Mouse (Mus musculus) heart, embryonic 12.5 days (tissue): ENCODE results near the gene Fam111a. TPM values are rescaled to one million over a fixed set of nuclear protein-coding genes. Genes with fewer than 3 reads are reported as not detected.

Source experiments
- ATAC-seq: fragments of 200-750 bp; cut with Nextera tagmentation; 2 replicates; pipeline ENCODE4 v1.8.0; 2017; ENCODE audit warnings: moderate TSS enrichment, moderate library complexity; ENCODE audit not compliant: insufficient number of reproducible peaks, low FRiP score
- H3K27ac ChIP-seq: fragments of 300-500 bp; sonication (generic); 2 replicates; pipeline ENCODE4 v1.5.1; 2016; ENCODE audit warnings: mild to moderate bottlenecking, moderate library complexity; ENCODE audit not compliant: poor library complexity, severe bottlenecking
- H3K27me3 ChIP-seq: fragments of 300-500 bp; sonication (generic); replicated peaks from 2 replicates; pipeline ENCODE4 v1.6.1; 2016; ENCODE audit warnings: mild to moderate bottlenecking, moderate library complexity
- H3K36me3 ChIP-seq: fragments of 300-500 bp; sonication (generic); 2 replicates; pipeline ENCODE4 v1.6.1; 2016; ENCODE audit warnings: mild to moderate bottlenecking, moderate library complexity
- H3K4me1 ChIP-seq: fragments of 300-500 bp; sonication (generic); replicated peaks from 2 replicates; pipeline ENCODE4 v1.6.1; 2016; ENCODE audit warnings: mild to moderate bottlenecking
- H3K4me2 ChIP-seq: fragments of 300-500 bp; sonication (generic); 2 replicates; pipeline ENCODE4 v1.6.1; 2016; ENCODE audit warnings: mild to moderate bottlenecking, moderate library complexity
- H3K4me3 ChIP-seq: fragments of 300-500 bp; sonication (generic); 2 replicates; pipeline ENCODE4 v1.5.1; 2016; ENCODE audit warnings: mild to moderate bottlenecking
- H3K9ac ChIP-seq: fragments of 300-500 bp; sonication (generic); 2 replicates; pipeline ENCODE4 v1.6.1; 2016; ENCODE audit warnings: mild to moderate bottlenecking, moderate library complexity
- H3K9me3 ChIP-seq: fragments of 300-500 bp; sonication (generic); replicated peaks from 2 replicates; pipeline ENCODE4 v1.6.1; 2016; ENCODE audit warnings: mild to moderate bottlenecking, moderate library complexity
- WGBS: fragments of 180-500 bp; shearing (Covaris S2); methylation state at CpG from one replicate; pipeline ENCODE4 v1.1.7; 2016; 5-methylcytosine and 5-hydroxymethylcytosine counted together
- polyA plus RNA-seq: library from polyadenylated mRNA; unstranded; fragments of >200 nt; fragmentation: Nextera tagmentation; extraction: Ambion mirVana; gene quantifications from 2 replicates; pipeline ENCODE4 v1.2.1, GENCODE M21; 2016

Gene Fam111a
- polyA plus RNA-seq, 1 experiment from 2014 or later, result 21.0 TPM

DNA sequence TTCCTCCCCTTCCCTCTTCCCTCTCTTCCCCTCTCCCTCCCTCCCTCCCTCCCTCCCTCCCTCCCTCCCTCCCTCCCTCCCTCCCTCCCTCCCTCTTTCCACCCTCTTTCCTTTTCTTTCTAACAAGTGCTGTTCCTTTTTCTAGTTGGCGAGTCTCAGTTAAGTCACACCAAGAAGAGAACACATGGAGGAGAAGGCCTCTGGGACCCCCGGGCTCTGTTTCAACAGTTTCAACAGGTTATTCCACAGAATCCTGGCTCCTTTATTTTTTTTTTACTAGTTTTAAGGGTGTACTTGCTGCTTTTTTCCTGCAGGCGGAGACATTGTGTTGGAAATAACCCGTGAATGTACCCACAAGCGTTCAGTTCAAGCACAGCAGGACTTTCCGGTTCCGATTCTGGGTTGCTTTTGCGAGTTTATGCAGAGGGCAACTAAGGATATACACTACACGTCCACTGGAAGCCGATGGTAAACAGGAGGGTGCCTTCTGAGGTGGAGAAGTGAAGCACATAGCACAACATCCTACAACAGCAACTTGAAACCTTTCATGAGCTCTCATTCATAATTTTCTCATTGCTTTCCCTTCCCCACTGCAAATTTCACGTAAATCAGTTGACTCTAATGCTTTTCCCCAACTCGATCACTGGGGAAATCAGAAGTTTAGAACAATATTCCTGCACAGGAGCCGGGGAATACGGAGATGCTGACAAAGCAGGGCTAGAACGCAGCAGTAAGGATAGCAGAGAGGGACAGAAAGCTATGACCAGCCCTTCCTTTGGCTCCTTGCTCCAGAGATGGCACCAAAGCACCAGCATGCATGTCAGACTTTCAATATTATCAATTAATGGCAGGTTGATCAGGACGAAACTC, 27.6 kb upstream of the Fam111a start:
- Histone ChIP-seq H3K4me1 (no peaks in the 10 kb centered on the region), H3K9me3 (no peaks in the 10 kb centered on the region), H3K4me2 (peak overlapping the region; percentile 82), H3K4me3 (peak overlapping the region; percentile 61), H3K27me3 (peaks cover 5% of the 10 kb centered on the region; the same call in 1 of the 2 replicates), H3K27ac (no peak overlapping the region), H3K9ac (peak overlapping the region; percentile 79), H3K36me3 (no peaks in the 10 kb centered on the region)
- ATAC-seq, result peak; percentile 61; the same call in 1 of the 2 replicates
- 1% methylated on average over 16 of the region's 16 CpGs for WGBS

DNA sequence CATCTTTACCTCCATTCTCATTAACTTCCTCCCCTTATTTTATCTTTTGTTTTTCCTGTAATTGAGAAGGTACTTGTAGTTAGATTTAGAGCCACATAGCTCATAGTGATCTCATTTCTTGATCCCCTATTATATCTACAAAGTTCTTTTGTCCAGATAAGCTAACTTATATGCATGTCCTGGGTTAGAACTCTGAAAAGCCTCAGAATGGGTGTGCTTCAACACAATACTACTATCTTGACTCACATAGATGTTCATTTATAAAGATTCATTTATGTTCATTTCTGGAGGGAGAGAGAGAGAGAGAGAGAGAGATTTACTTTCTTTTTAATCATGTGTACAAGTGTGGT, 27.0 kb upstream of the Fam111a start:
- H3K9me3 ChIP-seq, result no peaks in the 10 kb centered on the region
- H3K9ac ChIP-seq, result no peak overlapping the region
- no peaks in the 10 kb centered on the region; the same call in 1 of the 2 replicates for H3K27me3 ChIP-seq
- H3K27ac ChIP-seq, result no peak overlapping the region
- H3K4me2 ChIP-seq, result peak overlapping the region; percentile 82; the same call in 1 of the 2 replicates
- H3K36me3 ChIP-seq, result no peaks in the 10 kb centered on the region
- H3K4me1 ChIP-seq, result no peaks in the 10 kb centered on the region
- no peak for ATAC-seq
- H3K4me3 ChIP-seq, result 0 out of 2 replicates have a peak overlapping the region, but pooled peaks have one; percentile 61

DNA sequence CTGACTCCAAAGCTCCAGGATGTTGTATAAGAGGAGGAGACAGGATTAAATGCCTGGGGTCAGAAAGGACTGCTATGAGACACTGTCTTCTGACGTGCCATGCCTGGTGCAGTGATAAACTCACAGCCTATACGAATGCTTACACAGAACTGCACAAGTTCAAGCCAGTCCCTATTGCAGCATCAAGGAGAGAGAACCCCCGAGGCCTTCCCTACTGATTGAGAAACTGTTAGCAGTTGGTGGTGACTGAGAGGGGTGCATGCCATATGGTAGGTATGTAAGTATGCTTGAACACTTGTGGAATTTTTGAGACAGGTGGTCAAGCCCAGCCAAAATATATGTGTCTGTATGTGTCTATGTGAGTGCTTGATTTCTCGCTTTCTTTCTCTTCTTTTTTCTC, 22.2 kb upstream of the Fam111a start:
- no peak overlapping the region for H3K9ac ChIP-seq
- H3K4me1 ChIP-seq, result no peaks in the 10 kb centered on the region
- 40% methylated on average over 4 of the region's 4 CpGs for WGBS
- no peak overlapping the region for H3K4me3 ChIP-seq
- no peaks in the 10 kb centered on the region for H3K27me3 ChIP-seq
- H3K4me2 ChIP-seq, result no peak overlapping the region
- ATAC-seq, result no peak
- H3K36me3 ChIP-seq, result no peaks in the 10 kb centered on the region
- H3K9me3 ChIP-seq, result no peaks in the 10 kb centered on the region
- no peak overlapping the region for H3K27ac ChIP-seq

DNA sequence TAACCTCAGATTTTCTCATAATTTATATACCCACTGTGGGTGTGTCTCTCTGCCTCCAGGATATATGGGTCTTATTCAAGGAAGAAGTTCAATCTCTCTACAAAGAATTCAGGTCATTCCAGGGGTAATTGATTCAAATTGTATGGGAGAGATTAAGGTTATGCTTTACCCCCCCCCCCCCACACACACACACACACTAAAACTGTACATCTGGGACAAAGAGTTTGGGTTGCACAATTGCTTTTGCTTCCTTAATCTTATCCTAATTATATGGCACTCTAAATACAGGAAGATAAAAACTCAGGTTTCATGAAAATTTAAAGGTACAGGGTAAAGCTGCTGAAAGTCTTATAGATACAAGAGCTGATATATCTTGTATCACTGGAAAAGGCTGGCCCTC, 8.4 kb upstream of the Fam111a start:
- Histone ChIP-seq H3K4me3 (no peak overlapping the region), H3K36me3 (no peaks in the 10 kb centered on the region), H3K4me2 (no peak overlapping the region), H3K9ac (no peak overlapping the region), H3K27ac (no peak overlapping the region), H3K9me3 (no peaks in the 10 kb centered on the region; the same call in 1 of the 2 replicates), H3K4me1 (no peaks in the 10 kb centered on the region), H3K27me3 (no peaks in the 10 kb centered on the region)
- ATAC-seq, result no peak

DNA sequence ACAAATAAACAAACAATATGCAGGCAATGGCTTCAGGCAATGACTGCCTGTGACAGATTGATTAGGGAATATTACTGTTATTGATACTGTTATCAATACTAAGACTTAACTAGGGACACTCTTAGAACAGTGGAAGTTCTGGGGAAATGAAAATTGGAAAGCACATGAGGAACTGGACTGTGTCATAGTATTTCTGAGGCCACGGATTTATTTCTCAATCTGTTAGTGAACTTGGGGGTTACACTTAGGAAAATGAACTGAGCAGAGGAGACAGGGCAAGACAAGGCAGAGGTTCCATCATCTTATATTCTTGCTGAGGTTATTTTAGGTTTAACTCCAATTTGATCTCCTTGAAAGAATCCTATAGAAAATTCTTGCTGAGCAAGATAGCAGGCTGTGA, 5.6 kb upstream of the Fam111a start:
- H3K27ac ChIP-seq, result no peak overlapping the region
- ATAC-seq, result no peak
- H3K9ac ChIP-seq, result no peak overlapping the region
- no peaks in the 10 kb centered on the region for H3K36me3 ChIP-seq
- no peaks in the 10 kb centered on the region for H3K4me1 ChIP-seq
- no peaks in the 10 kb centered on the region for H3K27me3 ChIP-seq
- no peaks in the 10 kb centered on the region for H3K9me3 ChIP-seq
- 72% methylated on average over 1 of the region's 1 CpGs for WGBS
- no peak overlapping the region for H3K4me3 ChIP-seq
- H3K4me2 ChIP-seq, result no peak overlapping the region

DNA sequence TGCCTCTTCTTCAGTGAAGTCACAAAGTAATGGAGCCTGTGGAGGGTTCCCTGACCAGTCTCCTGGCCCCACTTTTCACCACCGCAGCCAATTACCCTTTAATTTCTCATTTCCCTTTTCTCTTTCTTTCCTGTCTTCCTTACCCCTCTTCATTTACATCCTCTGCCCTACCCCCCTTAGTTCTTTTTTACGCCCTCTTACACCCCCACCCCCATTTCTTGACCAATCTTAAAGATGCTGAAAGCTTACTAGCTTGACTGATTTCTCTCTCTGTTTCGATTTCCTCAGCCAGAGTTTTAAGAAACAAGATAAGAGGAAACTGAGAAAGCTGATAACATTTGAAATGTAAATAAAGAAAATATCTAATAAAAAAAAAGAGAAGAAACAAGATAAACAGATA, 4.8 kb upstream of the Fam111a start:
- Histone ChIP-seq H3K4me2 (no peak overlapping the region), H3K36me3 (no peaks in the 10 kb centered on the region), H3K4me1 (no peaks in the 10 kb centered on the region), H3K27me3 (no peaks in the 10 kb centered on the region), H3K4me3 (no peak overlapping the region), H3K9me3 (no peaks in the 10 kb centered on the region), H3K27ac (no peak overlapping the region), H3K9ac (no peak overlapping the region)
- WGBS, result 54% methylated on average over 3 of the region's 3 CpGs
- no peak for ATAC-seq

DNA sequence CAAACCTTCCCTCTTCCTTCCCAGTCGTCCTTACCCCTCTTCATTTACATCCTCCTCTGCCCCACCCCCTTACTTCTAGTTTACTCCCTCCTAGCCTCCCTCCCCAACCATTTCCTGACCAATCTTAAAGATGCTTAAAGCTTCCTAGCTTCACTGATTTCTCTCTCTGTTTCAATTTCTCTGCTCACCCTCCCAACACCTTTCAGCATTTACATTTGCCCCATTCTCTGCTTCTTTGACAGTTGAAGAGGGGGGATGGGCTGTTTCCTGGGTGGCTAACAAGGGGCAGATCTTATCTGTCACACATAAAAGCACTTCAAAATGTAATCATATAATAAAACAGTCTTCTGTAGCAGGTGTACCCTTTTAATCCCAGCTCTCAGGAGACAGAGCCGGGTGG, 3.9 kb upstream of the Fam111a start:
- H3K27me3 ChIP-seq, result no peaks in the 10 kb centered on the region
- no peaks in the 10 kb centered on the region for H3K36me3 ChIP-seq
- no peak overlapping the region for H3K27ac ChIP-seq
- H3K4me3 ChIP-seq, result no peak overlapping the region
- no peaks in the 10 kb centered on the region for H3K4me1 ChIP-seq
- H3K9me3 ChIP-seq, result no peaks in the 10 kb centered on the region
- 28% methylated on average over 2 of the region's 2 CpGs for WGBS
- no peak for ATAC-seq
- H3K4me2 ChIP-seq, result no peak overlapping the region
- no peak overlapping the region for H3K9ac ChIP-seq

DNA sequence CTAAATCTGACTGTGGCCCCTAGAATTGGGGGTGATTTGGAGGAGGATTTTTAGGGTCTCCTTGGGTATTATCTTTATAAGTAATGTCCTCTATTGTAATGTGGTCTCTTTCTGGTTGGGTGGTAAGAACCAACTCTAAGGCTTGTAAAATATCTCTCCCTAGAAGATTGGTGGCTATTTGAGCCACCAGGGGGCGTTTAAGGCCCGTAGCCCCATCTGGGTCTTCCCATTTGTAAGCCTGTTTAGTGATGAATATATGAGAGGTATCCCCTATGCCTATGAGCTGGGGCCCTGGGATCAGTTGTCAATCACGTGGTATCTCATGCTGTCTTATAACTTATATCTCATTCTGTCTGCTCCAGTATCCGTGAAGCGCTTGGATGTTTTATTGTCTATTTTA, 3.6 kb downstream of the Fam111a start:
- ATAC-seq, result no peak
- Histone ChIP-seq H3K9ac (no peak overlapping the region), H3K9me3 (peaks cover 3% of the 10 kb centered on the region; the same call in 1 of the 2 replicates), H3K27ac (no peak overlapping the region), H3K4me2 (no peak overlapping the region), H3K4me3 (no peak overlapping the region), H3K36me3 (no peaks in the 10 kb centered on the region), H3K4me1 (no peaks in the 10 kb centered on the region), H3K27me3 (no peaks in the 10 kb centered on the region)
- 71% methylated on average over 5 of the region's 5 CpGs for WGBS

DNA sequence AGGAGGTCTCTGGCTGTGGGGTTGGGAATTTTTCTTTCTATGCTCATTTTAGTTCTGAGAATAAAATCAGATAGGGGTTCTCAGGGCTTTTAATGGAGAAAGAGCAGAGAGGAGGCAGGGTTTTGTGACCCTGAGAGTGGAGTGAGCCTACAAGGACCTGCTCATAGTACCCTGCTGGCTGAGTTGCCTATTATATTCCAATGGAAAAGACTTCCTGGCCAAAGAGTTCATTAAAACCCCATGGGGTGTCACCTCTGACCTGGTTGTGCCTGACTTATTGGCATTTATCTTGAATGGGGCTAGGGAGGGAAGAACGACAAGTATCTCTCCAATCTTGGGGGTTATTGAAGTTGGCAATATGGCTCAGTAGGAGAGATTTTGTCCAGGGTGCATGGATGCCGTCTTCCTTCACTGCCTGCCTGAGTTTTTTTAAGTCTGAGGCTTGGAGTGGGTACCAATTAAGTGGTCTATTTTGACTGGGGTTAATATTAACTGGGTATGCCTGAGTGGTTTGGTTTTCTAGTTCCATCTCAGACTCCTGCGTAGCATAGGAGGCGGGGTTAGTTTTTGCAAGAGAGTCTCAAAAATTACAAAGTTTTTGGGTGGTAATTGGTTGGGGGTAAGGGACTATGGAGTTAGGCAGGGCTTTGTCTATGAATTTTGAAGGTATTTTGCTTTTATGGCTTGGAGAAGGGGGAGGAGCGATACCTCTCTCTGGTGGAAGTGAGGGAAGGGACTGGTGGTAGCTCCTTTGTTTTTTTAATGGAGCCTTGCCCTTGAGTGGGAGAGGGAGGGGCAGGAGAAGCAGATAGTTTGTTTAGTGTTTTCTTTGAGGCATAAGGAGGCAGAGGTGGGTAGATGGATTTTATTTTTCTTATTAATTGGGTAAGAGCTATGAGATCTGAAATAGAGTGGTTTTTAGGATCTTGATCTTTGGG, 4.7 kb downstream of the Fam111a start:
- Histone ChIP-seq H3K36me3 (no peaks in the 10 kb centered on the region), H3K4me2 (no peak overlapping the region), H3K9me3 (peaks cover 3% of the 10 kb centered on the region; the same call in 1 of the 2 replicates), H3K4me1 (no peaks in the 10 kb centered on the region), H3K27me3 (no peaks in the 10 kb centered on the region), H3K27ac (no peak overlapping the region), H3K4me3 (no peak overlapping the region), H3K9ac (no peak overlapping the region)
- no peak for ATAC-seq
- 81% methylated on average over 5 of the region's 5 CpGs for WGBS

DNA sequence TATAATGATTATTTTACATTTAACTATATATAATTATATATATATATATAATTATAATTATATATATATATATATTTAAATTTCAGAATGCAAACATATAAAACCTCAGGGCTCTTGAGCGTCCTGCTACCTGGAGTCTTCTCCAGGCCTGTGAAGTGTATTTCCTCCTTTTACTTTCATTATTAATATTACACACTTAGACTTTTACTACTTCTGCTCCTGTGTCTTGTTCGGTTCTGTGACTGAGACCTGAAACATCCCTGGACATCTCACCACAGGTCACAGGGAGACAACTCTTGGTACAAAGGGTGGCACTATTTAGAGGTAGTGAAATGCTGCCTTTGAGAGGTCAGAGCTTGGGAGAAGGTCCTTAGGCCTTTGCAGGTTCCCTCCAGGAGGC, 10.8 kb downstream of the Fam111a start:
- H3K4me1 ChIP-seq, result no peaks in the 10 kb centered on the region
- H3K9ac ChIP-seq, result no peak overlapping the region
- no peak overlapping the region for H3K4me2 ChIP-seq
- no peak overlapping the region for H3K4me3 ChIP-seq
- 77% methylated on average over 2 of the region's 2 CpGs for whole genome bisulfite sequencing
- H3K27me3 ChIP-seq, result no peaks in the 10 kb centered on the region
- H3K9me3 ChIP-seq, result no peaks in the 10 kb centered on the region
- no peak for ATAC-seq
- no peak overlapping the region for H3K27ac ChIP-seq
- H3K36me3 ChIP-seq, result no peaks in the 10 kb centered on the region

DNA sequence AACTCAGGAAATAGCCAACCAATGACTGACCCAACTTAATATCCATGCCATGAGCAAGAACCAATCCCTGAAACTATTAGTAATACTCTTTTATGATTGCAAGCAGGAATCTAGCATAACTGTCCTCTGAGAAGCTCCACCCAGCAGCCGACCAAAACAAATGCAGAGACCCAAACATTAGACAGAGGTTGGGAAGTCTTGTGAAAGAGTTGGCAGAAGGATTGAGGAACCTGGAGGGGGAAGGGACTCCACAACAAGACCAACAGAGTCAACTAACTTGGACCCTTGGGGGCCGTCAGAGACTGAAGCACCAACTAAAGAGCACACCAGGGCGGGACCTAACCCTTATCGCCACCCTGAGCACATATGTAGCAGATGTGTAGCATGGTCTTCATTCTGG, 12.7 kb downstream of the Fam111a start:
- Histone ChIP-seq H3K9ac (no peak overlapping the region), H3K4me1 (no peaks in the 10 kb centered on the region), H3K27ac (no peak overlapping the region), H3K27me3 (no peaks in the 10 kb centered on the region), H3K4me3 (no peak overlapping the region), H3K9me3 (no peaks in the 10 kb centered on the region), H3K36me3 (no peaks in the 10 kb centered on the region), H3K4me2 (no peak overlapping the region)
- WGBS, result 73% methylated on average over 4 of the region's 4 CpGs
- ATAC-seq, result no peak
